Mouse (Mus musculus) heart, adult 2 months (tissue): ENCODE data around the gene Itga2b. TPM values are rescaled to one million over a fixed set of nuclear protein-coding genes. Genes with fewer than 3 reads are reported as not detected.

Experiments used
- DNase-seq, 2 experiments: peaks; one replicate each; pipeline ENCODE4 v3.0.0; 2021
- H3K27ac ChIP-seq: fragments of 200-600 bp; 2 replicates; pipeline ENCODE4 v1.8.1; 2022
- H3K27me3 ChIP-seq: fragments of 200-500 bp; 2 replicates; pipeline ENCODE4 v1.6.1; 2012; ENCODE audit warnings: mild to moderate bottlenecking, low read length, inconsistent platforms, mixed read lengths; ENCODE audit not compliant: control insufficient read depth, insufficient read depth
- H3K36me3 ChIP-seq: fragments of 200-500 bp; 2 replicates; pipeline ENCODE4 v1.6.1; 2012; ENCODE audit warnings: low read length, inconsistent platforms; ENCODE audit not compliant: control insufficient read depth, insufficient read depth
- H3K4me1 ChIP-seq: fragments of 200-500 bp; 2 replicates; pipeline ENCODE4 v1.6.1; 2011; ENCODE audit warnings: low read length; ENCODE audit not compliant: control insufficient read depth, insufficient read depth
- H3K4me3 ChIP-seq: fragments of 200-600 bp; 2 replicates; pipeline ENCODE4 v1.8.1; 2022
- H3K79me2 ChIP-seq: fragments of 200-500 bp; replicated peaks from 2 replicates; pipeline ENCODE4 v1.6.1; 2012; ENCODE audit warnings: mild to moderate bottlenecking, inconsistent platforms, low read length, moderate library complexity, mixed read lengths; ENCODE audit not compliant: control insufficient read depth, insufficient read depth
- H3K9ac ChIP-seq: fragments of 200-500 bp; 2 replicates; pipeline ENCODE4 v1.6.1; 2012; ENCODE audit warnings: low read depth, mild to moderate bottlenecking, control low read depth, inconsistent platforms, low read length, mixed read lengths
- CTCF ChIP-seq: fragments of 200-600 bp; IDR thresholded peaks from 2 replicates; pipeline ENCODE4 v1.8.1; 2022; ENCODE audit warnings: antibody characterized with exemption, mild to moderate bottlenecking, moderate library complexity
- EP300 ChIP-seq: fragments of 200-500 bp; IDR thresholded peaks from 2 replicates; pipeline ENCODE4 v1.6.1; 2011; ENCODE audit warnings: low read depth, low read length, control low read depth; ENCODE audit not compliant: insufficient read depth
- POLR2A ChIP-seq: fragments of 200-500 bp; IDR thresholded peaks from 2 replicates; pipeline ENCODE4 v1.6.1; 2011; ENCODE audit warnings: mild to moderate bottlenecking, low read depth, low read length, control low read depth; ENCODE audit not compliant: insufficient read depth
- WGBS: fragments of 180-500 bp; shearing (Covaris S2); methylation state at CpG from one replicate; pipeline ENCODE4 v1.1.7; 2018; 5-methylcytosine and 5-hydroxymethylcytosine counted together
- intact Hi-C: fragments of 180-260 bp; cut with DNase I; formaldehyde crosslinking; loops from one replicate; pipeline ENCODE4 v1.15.1; 2025
- polyA plus RNA-seq: library from polyadenylated mRNA; depleted of rRNA; stranded (reverse); fragments of >200 nt; gene quantifications from 2 replicates; pipeline ENCODE4 v1.2.3, GENCODE M21; 2012
- total RNA-seq, 2 experiments: library from RNA; stranded (reverse); gene quantifications; 2 replicates each; pipeline ENCODE4 v1.2.3; 2021

Gene Itga2b
- total and polyA plus RNA-seq, 3 experiments: 3.1 to 14.5 (median 6.9) TPM

DNA sequence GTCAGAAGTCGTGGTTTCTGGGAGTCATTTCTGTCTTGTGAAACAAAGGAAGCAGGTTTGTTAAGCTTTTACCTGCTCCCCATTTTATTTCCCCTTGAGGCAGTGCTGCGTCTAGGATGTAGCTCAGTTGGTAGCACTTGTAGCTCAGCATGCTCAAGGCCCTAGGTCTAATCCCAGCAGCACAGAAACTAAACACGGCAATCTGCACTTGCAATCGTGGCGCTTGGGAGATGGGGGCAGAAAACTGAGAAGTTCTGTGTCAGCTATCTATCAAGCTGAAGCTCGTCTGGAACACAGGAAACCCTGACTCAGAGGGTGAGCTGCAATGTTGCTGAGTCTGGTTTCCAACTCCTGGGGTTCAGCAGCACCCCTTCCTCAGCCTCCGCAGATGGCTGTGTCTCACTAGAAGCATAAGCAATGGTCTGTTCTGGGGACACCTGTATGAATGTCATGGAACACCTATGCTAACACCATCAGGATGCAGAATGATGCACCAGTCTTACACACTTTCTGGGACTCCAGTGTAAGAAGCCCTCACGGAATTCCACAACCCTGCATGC lies 40.9 kb downstream of the Itga2b start:
- intact Hi-C loops: no loop called here
- Histone ChIP-seq H3K4me3 (no peak overlapping the region), H3K36me3 (no peaks in the 10 kb centered on the region), H3K79me2 (no peaks in the 10 kb centered on the region), H3K27ac (no peak overlapping the region; the same call in none of the 2 replicates), H3K27me3 (no peaks in the 10 kb centered on the region), H3K4me1 (peaks cover 11% of the 10 kb centered on the region), H3K9ac (no peak overlapping the region)
- peak in 1 of 2 experiments; percentile 33 for DNase-seq
- TF ChIP-seq CTCF (no peak), POLR2A (no peak), EP300 (0 out of 2 replicates have a peak, but pooled peaks have one; percentile 13)
- WGBS: 60% methylated on average over 8 of the region's 8 CpGs

DNA sequence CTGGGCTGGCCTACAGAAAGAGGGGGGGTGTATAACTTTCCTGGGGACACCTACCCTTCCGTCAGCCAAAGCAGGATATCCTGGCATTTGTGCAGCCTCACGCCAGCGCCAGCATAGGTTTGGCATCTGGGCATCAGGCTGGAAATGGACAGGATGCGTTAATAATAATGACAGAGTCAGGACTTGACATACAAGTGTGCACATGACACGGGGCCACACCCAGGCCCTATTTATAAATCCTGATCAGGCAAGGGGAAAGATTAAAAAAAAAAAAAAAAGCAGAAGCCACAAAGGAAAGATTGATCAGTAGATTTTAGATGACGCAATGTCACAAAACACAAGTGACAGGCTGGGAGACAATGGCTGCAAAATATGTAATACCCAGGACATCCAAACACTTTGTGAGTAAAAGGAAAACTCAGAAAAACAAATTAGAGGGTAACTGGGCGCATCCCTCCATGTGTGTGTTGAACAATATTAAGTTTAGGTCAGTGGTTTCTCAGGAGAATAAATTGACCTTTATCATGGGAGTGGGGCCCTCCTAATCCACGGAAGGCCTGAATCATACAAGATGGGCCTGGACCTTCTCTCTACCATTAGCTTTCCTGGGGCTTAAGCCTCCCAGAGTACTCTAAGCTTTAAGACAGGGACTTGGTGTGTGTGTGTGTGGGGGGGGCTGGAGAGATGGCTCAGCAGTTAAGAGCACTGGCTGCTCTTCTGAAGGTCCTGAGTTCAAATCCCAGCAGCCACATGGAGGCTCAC lies 44.2 kb downstream of the Itga2b start:
- Histone ChIP-seq H3K27ac (no peak overlapping the region), H3K9ac (no peak overlapping the region), H3K27me3 (no peaks in the 10 kb centered on the region), H3K4me1 (no peaks in the 10 kb centered on the region; the same call in 1 of the 2 replicates), H3K4me3 (no peak overlapping the region), H3K79me2 (no peaks in the 10 kb centered on the region), H3K36me3 (no peaks in the 10 kb centered on the region)
- TF ChIP-seq EP300: no peak
- no peak for TF ChIP-seq POLR2A
- TF ChIP-seq CTCF: no peak
- 48% methylated on average over 8 of the region's 8 CpGs for WGBS
- intact Hi-C loops: no loop called here
- peak in 1 of 2 experiments; percentile 20 for DNase-seq

DNA sequence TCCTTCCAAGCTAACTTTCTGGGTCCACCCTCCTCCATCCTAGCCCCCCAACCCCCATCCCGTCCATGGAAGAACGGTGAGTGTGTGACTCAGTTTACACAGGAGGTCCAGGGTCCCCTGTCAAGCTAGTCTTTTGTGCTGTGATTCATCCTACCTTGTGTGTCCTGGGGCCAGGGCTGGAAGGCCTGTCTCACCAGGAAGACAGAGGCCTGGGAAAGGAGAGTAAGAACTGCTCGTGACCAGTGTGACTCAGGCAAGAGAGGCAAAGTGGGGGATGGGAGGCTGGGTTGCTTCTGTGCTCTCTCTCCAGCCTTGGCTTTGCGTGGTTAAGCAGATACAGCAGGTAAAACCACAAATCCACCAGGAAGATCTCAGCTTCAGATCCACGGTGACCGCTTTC lies 45.3 kb downstream of the Itga2b start:
- peak in 1 of 2 experiments; percentile 7 for DNase-seq
- Histone ChIP-seq H3K4me3 (no peak overlapping the region), H3K9ac (no peak overlapping the region), H3K4me1 (no peaks in the 10 kb centered on the region), H3K36me3 (no peaks in the 10 kb centered on the region), H3K79me2 (no peaks in the 10 kb centered on the region), H3K27ac (no peak overlapping the region), H3K27me3 (no peaks in the 10 kb centered on the region)
- TF ChIP-seq CTCF: no peak
- WGBS: 82% methylated on average over 6 of the region's 6 CpGs
- intact Hi-C loops: no loop called here

DNA sequence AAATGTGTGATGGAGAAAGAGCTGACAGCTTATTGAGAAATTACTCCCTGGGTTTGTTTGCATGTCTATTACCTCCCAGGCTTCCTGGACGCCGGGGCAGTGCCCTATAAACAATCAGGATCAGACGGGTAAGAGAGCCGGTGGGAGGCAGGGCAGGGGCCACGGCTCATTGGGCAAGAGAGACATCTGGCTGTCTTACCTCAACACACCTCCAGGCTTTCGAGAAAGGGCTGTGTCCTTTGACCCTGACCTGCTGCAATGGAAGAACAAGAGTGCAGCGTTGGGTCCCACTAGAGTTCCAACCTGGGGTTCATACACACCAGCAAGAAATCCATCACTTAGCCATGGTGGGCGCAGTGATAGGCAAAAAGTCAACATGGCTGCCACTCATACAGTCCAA lies 48.4 kb downstream of the Itga2b start:
- H3K4me3 ChIP-seq: no peak overlapping the region
- no peaks in the 10 kb centered on the region for H3K4me1 ChIP-seq
- no peaks in the 10 kb centered on the region for H3K27me3 ChIP-seq
- 69% methylated on average over 8 of the region's 8 CpGs for WGBS
- H3K36me3 ChIP-seq: no peaks in the 10 kb centered on the region
- no peak overlapping the region for H3K27ac ChIP-seq
- no peak overlapping the region for H3K9ac ChIP-seq
- H3K79me2 ChIP-seq: no peaks in the 10 kb centered on the region
- TF ChIP-seq POLR2A: no peak
- TF ChIP-seq EP300: no peak
- no peak for TF ChIP-seq CTCF
- no peak for DNase-seq
- intact Hi-C loops: no loop called here

DNA sequence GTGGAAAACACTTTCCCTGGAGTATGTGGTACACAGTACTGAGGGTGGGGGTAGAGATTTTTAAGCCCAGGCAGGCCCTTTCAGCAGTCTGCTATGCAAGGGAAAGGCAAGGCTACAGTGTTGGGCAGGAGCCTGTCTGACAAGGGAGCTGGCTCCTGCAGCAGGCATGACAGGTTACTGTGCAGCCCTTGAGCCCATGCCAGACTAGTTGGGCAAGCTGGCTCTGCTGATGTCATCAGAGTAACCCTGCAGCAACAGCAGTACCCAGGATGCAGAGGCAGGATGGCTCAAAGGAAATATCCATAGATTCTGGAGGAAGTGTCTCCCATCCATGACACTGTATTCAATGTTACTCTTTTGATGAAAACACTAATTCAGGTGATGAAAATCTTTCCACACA lies 51.0 kb downstream of the Itga2b start:
- intact Hi-C loops: no loop called here
- Histone ChIP-seq H3K79me2 (no peaks in the 10 kb centered on the region), H3K27ac (no peak overlapping the region), H3K9ac (no peak overlapping the region), H3K36me3 (no peaks in the 10 kb centered on the region), H3K4me3 (no peak overlapping the region), H3K4me1 (no peaks in the 10 kb centered on the region), H3K27me3 (no peaks in the 10 kb centered on the region)
- peak; percentile 49 to 56 for DNase-seq
- TF ChIP-seq EP300 (no peak), POLR2A (no peak), CTCF (no peak)

DNA sequence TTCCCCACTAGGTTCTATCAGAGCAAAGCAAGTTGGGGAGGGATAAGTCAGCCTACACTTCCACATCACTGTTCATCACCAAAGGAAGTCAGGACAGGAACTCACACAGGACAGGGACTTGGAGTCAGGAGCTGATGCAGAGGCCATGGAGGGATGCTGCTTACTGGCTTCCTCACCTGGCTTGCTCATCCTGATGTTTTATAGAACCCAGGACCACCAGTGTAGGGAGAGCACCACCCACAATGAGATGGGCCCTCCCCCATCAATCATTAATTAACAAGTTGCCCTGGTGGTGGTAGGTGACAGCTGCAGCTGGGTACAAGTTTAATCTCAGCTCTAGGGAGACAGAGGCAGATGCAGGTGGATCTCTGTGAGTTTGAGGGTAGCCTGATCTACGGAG lies 52.8 kb downstream of the Itga2b start:
- WGBS: 54% methylated on average over 1 of the region's 1 CpGs
- intact Hi-C loops: no loop called here

More for the DNA sequence above, 52.8 kb downstream of the Itga2b start:
- H3K4me3 ChIP-seq: no peak overlapping the region
- TF ChIP-seq CTCF (no peak), EP300 (no peak), POLR2A (no peak)
- no peaks in the 10 kb centered on the region for H3K4me1 ChIP-seq
- H3K79me2 ChIP-seq: no peaks in the 10 kb centered on the region
- DNase-seq: no peak
- H3K9ac ChIP-seq: no peak overlapping the region
- H3K27ac ChIP-seq: no peak overlapping the region
- no peaks in the 10 kb centered on the region for H3K27me3 ChIP-seq
- H3K36me3 ChIP-seq: no peaks in the 10 kb centered on the region
